Mouse (Mus musculus) left cerebral cortex, postnatal 14 days (tissue): Measurements from ENCODE around the gene Tsc1. TPM values are rescaled to one million over a fixed set of nuclear protein-coding genes. Genes with fewer than 3 reads are reported as not detected.

Experiments
- DNase-seq, 2 experiments: peaks; one replicate each; pipeline ENCODE4 v3.0.0; 2021 to 2022; ENCODE audit warnings: low spot score in 2 of 2, mixed read lengths in 1 of 2
- intact Hi-C: fragments of 180-260 bp; cut with DNase I; formaldehyde crosslinking; loops from one replicate; pipeline ENCODE4 v1.15.1; 2025
- total RNA-seq, 2 experiments: library from RNA; stranded (reverse); gene quantifications; 2 replicates each; pipeline ENCODE4 v1.2.3; 2021

The Tsc1 gene
- total RNA-seq, 2 experiments from 2014 or later, result 43.4 to 45.1 TPM

DNA sequence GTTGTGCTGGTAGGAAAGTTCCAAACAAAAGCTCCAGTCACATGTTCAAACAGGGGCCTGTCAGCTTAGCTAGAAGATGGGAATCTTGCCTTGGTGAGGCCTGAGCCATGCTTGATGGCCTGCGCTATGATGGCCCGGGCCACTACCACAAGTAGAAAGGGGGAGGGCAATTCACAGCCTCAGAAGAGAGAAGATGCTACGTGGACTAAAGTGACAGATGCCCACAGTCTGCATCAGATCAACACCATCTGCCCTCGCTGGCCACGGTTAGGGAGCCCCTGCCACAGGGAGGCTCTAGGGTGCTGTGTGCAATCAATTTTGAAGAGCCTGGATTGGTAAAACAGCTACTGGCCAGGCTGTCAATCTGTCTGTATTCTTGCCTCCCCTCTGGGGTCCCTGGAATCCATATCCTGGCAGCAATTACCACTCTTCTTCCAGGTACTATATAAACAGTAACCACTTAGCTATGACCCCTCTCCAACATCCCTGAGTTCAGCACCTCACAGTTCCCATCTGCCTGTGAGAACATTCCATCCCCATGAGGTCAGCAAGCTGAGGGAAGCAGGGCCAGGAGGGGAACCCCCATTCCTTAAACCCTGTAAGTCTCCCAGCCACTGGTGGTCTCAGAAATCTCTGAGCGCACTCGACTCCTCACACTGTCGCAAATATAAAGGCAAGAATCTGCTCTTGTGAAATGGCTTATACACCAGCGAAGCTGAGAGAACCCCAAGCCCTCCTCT, 3.8 kb upstream of the Tsc1 start:
- no peak for DNase-seq
- intact Hi-C loops, result no loop called here

GRCm38 (mm10) chr2:28638352-28638751, 2.7 kb upstream of the Tsc1 start:
- no peak for DNase-seq
- intact Hi-C loops, result no loop called here

DNA sequence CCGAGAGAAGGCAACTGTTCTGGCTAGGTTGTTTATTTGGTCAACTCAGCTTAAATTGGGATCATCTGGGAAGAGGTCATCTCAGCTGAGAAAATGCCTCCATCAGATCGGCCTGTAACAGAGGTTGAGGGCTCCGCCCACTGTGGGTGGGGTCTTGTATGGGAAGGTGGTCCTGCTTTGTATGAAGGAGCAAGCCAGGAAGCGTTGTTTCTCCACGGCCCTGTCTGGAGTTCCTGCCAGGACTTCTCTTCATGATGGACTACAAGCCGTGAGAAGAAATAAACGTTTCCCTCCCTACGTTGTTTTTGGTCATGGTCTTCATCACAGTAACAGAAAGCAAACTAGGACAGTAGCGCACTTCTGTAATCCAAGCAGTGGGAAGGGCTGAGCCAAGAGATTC, 2.1 kb upstream of the Tsc1 start:
- intact Hi-C loops, result no loop called here
- no peak for DNase-seq

DNA sequence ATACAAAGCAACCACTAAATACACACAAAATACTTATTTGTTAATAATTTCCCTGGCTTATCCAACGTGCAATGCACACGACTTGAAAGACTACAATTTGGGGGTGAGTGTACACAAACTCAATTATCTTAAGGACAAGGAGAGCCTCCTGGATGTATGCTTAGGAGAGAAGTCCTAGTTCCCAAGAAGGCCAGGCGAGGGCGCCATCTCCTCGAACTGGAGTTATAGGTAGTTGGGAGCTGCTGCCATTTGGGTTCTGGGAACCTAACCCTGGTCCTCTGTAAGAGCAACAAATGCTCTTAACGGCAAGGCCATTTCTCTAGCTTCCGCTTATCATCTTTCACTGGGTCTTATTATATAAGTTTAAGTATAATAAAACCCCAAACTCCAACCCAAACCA, 1.2 kb upstream of the Tsc1 start:
- DNase-seq, result peak; percentile 15 to 30
- intact Hi-C loops, result no loop called here

- intact Hi-C loops, result no loop called here
- peak; percentile 30 to 36 for DNase-seq
Measured at GRCm38 (mm10) chr2:28641435-28641941, 460 bp downstream of the Tsc1 start.

DNA sequence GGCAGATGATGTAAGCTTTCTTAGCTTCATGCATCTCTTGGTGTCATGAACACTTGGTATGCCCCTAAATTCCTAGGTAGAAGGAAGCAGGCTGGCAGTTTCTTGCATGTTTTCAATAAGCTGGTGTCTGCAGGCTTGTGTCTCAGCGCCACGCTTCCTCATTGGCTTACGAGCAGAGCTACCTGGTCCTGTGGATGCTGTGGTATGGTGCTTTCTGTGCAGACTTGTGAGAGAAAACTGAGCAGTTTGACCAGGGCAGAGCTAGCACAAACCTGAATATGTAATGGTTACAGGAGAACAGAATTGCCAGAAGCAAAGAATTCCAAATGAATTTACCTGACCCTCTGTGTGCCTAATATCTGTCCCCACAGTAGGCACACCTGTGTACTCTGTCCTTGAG, 2.1 kb downstream of the Tsc1 start:
- intact Hi-C loops, result no loop called here
- DNase-seq, result no peak

- no peak for DNase-seq
- intact Hi-C loops, result no loop called here
Measured at GRCm38 (mm10) chr2:28650526-28650925, 9.5 kb downstream of the Tsc1 start.

DNA sequence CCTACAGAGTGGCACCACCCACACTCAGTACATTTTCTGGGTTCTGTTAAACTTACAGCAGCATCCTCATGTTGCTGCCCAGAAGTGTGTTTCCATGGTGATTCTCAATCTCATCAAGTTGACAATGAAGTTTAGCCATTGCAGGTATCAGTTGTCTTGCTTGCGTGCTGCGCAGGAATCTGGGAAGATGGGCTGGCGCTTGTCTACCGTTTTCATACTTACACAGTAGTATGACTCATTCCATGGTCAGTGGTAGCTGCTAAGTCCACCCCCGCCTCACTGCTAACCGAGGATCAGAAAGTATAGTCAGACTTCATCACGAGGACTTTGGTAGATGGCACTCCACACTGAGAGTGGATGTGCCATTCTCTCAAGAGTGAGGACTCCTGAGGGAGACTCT, 12.3 kb downstream of the Tsc1 start:
- intact Hi-C loops, result no loop called here
- peak in 1 of 2 experiments; percentile 17 for DNase-seq

DNA sequence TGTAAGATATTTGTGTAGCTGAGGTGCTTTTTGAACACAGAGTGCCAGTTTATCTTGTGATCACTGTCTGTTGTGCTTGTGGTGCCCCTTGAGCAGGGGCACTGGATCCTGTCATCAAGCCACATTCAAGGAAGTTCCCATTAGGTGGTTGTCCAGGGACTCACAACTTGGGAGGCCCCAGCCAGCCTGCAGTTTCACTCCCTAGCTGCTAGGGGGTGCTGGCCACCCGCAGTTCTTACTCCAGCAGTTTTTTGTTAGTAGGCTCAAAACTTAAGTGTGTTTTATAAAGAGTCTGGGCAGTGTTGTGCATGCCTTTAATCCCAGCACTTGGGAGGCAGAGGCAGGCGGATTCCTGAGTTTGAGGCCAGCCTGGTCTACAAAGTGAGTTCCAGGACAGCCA, 13.3 kb downstream of the Tsc1 start:
- DNase-seq, result no peak
- intact Hi-C loops, result no loop called here

DNA sequence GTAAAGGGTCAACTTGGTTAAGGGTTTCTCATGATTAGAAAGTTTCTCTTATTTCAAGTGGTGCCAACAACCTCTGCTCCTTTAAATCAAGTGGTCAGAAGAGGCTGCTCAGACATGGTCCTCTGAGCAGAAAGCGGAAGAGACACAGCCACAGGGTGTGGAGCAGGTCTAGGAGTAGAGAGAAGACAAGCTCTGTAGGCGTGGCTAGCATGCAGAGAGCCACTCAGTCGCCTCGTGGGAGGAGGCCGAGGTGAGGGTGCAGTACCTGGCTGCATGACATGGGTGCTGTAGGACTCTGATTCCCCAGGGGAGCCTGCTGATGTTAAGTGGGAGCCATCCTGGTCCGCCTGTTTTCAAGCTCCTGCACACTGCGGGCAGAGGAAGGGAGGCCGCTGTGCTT, 15.2 kb downstream of the Tsc1 start:
- intact Hi-C loops, result no loop called here
- DNase-seq, result no peak

- no peak for DNase-seq
- intact Hi-C loops, result no loop called here
Measured at GRCm38 (mm10) chr2:28662891-28663290, 21.9 kb downstream of the Tsc1 start.

DNA sequence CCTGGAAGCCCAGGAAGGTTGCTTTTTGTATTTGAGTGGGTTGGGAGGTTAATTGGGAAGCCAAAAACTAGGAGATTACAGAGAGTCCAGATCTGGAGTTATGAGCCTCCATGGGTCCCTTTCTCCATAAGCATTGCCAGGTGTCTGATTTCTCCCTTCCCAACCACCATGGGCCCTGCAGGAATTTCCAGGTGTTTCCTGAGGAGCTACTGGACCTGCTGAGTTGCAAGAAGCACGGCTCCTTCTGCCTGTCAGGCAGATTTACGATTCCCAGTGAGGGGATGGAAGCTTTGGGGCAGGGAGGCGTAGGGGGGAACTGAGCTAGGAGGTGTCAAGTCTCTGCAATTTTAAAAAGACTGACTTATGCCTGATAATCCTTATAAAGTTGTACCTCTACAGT, 24.8 kb downstream of the Tsc1 start:
- intact Hi-C loops, result no loop called here

DNA sequence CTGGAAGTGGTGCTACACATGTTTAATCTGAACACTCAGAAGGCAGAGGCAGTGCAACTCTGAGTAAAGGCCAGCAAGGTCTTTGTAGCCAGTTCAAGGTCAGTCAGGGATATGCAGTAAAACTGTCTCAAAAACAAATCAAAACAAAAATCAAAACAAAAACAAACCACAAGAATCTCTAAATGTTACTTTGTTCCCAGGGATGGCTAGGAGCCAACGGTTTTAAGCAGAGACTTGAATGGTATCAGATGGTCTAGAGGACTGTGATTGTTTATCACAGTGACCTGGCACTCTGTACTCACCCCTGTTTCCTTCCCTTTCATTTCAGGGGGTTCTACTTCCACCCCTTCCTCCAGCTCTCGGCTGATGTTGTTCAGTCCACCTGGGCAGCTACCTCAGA, 30.4 kb downstream of the Tsc1 start:
- DNase-seq, result no peak
- intact Hi-C loops, result no loop called here

More for the DNA sequence above, 24.8 kb downstream of the Tsc1 start:
- DNase-seq, result no peak

DNA sequence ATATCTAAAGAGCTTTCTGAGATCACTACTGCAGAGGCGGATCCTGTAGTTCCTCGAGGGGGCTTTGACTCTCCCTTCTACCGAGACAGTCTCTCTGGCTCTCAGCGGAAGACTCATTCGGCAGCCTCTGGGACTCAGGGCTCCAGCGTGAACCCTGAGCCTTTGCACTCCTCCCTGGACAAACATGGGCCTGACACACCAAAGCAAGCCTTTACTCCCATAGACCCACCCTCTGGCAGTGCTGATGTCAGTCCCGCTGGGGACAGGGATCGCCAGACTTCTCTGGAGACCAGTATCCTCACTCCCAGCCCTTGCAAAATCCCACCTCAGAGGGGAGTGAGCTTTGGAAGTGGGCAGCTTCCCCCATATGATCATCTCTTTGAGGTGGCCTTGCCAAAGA, 35.0 kb downstream of the Tsc1 start:
- intact Hi-C loops, result no loop called here
- no peak for DNase-seq

DNA sequence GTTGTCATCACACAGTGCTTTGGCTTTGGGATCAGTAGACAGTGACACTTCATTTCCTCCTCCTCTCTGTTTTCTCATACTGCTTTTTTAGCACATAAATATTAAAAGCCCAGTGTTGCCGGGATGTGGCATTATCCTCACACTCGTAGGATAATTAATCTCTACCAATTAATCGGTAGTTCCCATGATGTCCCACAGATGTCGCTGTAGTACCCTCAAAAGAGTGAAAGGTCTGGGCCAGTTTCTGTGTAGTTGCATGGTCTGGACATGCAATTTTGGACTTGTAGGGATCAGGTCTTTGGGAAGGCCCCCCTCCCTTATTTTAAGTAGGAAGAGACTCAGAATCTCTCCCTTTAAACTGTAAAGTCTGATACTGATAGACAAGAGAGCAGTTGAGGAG, 39.7 kb downstream of the Tsc1 start:
- intact Hi-C loops, result no loop called here
- peak; percentile 28 to 53 for DNase-seq

DNA sequence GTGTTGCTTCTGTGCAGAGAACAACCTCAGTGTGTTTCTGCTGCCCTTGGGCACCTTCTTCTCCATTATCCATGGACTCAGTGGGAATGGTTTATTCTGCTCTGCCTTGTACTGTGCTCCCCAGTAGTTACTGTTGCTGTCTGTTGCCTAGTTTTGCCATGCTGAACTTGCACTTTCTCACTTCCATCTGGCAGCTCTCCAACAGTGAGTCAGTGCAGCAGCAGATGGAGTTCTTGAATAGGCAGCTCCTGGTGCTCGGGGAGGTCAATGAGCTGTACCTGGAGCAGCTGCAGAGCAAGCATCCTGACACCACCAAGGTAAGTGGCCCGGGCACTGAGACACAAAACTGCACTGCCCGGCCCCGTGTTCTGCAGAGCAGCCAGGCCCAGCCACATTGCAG, 40.7 kb downstream of the Tsc1 start:
- DNase-seq, result peak; percentile 44 to 60
- intact Hi-C loops, result no loop called here

DNA sequence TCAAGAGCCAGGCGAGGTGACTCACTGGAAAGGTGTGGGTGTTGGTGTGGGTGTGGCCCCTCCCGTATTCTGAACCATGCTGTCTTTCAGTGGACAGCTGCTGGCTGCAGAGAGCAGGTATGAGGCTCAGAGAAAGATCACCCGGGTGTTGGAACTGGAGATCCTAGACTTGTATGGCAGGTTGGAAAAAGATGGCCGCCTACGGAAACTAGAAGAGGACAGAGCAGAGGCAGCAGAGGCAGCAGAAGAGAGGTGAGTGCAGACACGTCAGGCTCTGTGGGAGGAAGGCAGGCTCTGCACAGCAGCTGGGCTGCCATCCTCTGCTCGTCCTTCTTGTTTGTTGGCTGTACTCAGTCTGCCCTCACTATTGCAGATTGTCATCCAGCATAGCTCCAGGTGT, 44.9 kb downstream of the Tsc1 start:
- DNase-seq, result peak in 1 of 2 experiments; percentile 16

GRCm38 (mm10) chr2:28688431-28688830, 47.4 kb downstream of the Tsc1 start:
- peak; percentile 34 to 47 for DNase-seq
- intact Hi-C loops, result no loop called here

More for the DNA sequence above, 44.9 kb downstream of the Tsc1 start:
- intact Hi-C loops, result no loop called here

GRCm38 (mm10) chr2:28692692-28693091, 51.7 kb downstream of the Tsc1 start:
- intact Hi-C loops, result no loop called here
- peak; percentile 36 to 59 for DNase-seq

- DNase-seq, result no peak
- intact Hi-C loops, result no loop called here
Measured at GRCm38 (mm10) chr2:28698566-28698965, 57.5 kb downstream of the Tsc1 start.
